Mouse (Mus musculus): ENCODE data around the gene 1190005I06Rik. TPM values are rescaled to one million over a fixed set of nuclear protein-coding genes. Genes with fewer than 3 reads are reported as not detected.

1190005I06Rik gene
- total RNA-seq, 2 experiments from 2014 or later = 13.1 to 13.4 TPM

DNA sequence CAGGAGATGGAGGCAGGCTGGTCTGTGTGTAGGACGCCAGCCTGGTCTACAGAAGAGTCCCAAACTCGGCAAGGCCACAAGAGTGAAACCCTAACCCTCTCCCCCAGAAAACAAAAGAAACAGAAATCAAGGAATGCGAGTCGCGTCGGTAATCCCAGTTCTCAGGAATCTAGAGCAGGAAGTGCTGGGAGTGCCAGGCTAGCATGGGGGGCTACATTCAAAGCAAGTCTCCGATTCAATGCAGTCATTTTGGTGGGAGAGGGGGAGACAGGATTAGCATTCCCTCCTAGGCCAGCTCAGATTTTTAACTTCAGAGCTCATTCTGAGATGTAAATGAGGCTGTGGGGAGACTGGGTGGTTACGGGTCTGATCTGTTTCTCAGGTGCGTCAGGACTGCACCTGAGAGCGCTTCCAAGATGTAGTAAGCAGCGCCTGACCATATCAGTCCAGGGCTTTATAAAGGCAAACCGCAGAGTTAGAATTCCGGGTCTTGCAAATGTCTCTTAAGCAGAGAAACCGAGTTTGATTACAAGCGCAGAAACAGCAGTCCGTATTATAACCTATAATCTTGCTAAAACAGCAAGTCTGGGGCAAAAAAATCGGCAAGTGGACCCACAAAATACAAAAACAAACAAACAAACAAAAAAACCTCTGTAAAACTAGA is 19.5 kb upstream of the 1190005I06Rik start:
- DNase-seq = no peak

DNA sequence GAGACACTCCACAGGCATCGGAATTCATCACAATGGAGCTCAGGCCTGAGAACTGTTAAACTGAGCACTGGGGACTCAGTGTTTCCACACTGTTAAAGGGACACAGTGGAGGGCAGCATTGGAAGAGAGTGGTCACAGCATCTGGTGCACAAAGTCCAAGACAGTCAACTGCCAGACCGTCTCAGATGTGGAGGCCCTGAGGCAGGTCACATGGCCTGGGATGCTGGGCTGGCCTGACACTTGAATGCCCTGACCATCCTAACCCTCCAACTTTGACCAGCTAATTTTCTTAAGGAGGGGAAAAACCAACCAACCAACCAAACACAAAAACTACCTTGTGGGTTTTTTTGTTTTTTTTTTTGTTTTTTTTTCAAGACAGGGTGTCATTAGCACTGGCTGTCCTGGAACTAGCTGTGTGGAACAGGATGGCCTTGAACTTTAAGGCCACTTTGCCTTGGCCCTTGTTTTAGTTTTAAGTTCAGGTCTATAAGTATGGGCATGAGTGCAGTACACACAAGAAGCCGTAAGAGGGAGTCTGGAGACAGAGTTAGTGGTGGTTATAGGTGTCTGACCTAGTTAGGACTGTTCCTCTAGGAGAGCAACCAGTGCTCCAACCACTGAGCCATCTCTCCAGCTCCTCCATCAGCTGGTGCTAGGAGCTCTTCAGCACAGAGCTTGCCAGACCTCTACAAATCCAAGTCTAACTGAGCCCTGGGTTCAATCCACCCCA is 18.5 kb upstream of the 1190005I06Rik start:
- no peak for DNase-seq

DNA sequence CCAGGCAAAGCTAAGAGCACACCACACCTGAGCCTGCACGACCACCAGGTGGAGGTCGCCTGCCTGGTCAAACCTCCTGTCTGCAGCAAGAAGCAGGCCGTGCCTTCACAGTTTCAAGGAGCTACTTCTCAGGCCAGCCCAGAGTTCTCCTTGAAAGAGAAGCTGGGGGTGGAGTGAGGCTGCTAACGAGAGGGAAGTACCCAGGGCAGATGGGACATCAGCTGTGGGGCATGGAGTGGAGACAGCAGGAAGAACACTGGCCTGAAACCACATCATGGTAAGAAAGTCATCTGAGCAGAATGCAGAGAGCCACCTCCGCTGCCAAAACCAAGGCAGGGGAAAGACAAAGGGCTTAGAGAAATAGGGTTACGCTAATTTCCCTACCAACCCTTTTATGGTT is 17.1 kb upstream of the 1190005I06Rik start:
- no peak for DNase-seq

DNA sequence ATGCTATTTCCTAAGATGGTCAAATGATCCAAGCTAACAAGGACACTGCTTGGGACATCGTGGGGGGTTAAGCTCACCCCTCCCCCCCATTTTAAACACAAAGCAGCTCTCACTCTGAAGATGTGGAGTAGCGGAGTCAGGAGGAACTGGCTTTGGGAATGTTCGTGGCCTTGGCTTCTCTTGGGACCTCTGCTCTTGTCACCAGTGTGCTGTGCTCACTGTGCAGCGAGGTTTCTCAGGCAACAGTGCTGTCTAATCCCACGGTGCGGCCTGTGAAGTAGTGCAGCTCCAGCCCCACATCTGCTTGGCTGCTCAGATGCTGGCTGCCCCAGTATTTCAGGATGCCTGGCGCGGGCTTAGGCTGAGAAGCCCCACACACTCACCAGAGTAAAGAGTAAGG is 10.0 kb upstream of the 1190005I06Rik start:
- DNase-seq = no peak

DNA sequence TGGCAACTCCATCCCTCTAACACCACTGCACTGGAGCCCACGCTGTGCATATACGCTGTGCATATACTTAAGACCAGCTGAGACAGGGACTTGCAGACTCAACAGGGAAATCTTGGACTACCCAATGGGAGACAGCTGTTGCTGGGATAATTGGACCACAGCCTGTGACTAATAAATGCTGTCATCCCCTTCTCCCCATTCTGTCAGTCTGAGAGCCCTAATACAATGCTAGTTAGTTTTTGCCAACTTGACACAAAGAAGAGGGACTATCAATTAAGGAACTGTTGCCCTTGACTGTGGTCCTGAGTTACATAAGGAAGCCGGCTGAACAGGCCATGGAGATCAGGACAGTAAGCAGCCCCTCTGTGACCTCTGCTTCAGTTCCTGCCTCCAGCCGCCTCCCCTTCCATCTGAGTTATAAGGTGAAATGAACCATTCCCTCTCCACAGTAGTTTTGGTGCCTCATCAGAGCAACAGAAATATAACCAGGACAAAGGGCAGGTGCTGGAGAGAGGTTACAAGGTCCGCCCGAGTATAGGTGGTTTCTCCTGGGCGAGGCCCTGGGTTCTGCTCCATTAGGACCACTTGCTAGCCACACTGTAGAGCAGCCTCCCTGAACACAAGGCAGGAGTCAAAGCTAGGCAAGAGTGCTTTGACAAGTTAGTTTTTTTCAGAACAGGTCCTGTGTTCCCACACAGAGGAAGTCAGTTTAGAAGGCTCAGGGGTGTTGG is 9.1 kb upstream of the 1190005I06Rik start:
- DNase-seq = no peak

DNA sequence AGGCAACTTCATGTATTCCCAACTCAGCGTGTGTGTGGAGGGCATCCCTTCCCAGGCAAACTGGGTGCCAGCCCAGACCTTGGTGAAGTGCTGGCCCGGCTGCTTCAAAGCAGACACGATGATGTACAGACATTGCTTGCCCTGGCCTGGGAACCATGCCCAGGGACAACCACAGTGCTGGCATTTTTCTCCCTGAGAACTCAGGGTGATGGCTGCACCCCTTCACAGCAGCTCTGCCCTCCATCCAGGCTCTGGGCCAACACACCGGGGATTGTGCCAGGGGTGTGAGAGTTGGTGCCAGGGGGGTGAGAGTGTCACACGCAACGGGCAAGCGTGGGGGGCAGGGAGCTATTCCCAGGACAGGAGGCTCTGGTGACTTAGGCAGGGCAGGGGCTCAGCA is 2.8 kb downstream of the 1190005I06Rik start:
- DNase-seq = peak; percentile 79 to 85

DNA sequence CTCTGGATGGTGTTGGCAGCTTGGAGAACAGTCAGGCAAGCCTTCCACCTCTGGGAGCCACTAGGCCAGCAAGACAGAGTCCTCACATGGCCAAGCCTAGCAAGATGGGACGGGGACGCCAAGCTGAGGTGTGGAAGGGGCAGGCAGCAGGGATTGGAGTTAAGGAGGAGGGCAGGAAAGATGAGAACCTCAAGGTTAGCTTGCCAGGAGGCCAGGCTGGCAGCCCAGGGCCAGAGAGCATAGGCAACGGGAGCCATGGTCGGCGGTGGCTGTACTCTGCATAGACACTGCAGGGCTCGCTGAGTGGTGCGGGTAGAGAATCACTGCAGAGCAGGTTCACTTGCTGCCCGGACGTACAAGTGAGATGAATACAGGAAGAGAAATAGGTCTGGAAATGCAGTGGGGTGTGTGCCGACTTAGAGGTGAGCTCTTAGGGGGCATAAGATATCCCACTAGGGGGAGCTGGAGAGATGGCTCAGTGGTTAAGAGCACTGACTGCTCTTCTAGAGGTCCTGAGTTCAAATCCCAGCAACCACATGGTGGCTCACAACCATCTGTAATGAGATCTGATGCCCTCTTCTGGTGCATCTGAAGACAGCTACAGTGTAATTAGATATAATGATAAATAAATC is 5.3 kb downstream of the 1190005I06Rik start:
- no peak for DNase-seq

DNA sequence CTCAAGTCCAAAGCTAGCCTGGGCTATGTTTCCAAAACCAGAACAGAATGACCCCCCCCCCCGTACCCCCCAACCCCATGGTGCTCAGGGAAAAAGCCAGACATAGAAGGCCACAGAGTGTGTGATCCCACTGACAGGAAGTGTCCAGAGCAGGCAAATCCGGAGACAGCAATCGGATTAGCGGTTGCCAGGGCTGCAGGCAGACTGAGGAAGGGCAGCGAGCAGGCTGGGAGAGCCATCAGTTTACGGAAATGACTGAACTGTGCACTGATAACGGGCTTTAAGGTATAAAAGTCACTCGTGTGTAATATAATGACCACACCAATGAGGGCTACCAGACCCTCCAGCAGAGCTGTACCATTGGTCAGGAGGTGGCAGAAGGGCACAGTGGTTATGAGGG is 6.2 kb downstream of the 1190005I06Rik start:
- no peak for DNase-seq

DNA sequence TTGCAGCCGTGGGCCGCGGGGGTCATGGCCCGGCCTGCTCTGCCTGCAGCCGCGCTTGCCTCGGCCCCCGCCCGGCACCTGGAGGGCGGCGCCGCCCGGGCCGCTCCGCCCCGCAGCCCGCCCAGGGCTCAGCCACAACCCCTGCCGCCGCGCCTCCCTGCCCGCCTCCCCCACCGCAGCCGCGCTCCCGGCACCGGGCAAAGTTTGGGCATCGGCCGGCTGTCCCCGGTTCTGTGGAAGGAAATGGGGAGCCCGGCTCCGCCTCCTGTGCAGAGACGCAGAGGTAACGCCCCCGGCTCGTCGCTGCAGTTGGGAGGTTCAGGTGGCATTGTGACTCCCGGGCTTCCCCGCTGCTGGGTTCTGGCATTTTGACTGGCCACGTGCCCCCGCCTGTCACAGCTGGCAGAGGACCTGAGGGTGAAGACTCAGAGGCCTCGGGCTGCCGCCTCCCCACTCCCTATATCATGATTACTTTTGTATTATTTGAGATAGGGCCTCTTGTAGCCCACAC is 13.0 kb downstream of the 1190005I06Rik start:
- DNase-seq = peak; percentile 48

DNA sequence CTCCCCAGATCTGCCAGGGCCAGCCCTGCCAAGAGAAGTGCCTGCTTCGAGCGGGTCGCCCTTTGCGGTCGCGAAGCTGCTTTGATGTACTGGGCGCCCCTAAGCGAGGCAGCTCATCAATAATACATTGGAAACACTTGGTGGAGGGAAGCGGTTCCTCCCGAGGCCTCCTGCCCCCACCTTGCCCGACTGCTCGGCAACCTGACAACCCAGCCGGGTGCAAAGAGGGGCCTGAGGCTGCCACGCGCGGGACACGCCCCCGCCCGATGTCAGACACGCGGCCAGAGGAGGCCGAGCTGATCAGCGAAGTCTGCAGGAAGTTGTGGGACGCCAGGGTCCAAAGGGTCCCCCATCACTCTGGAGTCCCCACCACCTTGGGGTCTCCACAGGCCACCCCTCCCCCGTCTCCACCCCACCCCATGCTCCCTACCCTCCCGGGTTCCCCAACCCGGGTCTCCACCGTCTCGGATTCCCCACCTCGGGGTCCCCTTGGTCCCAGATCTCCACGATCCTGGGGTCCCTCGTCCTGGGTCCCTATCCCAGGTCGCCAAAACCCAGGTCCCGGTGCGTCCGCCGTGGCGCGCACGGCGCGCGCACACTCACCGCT is 13.7 kb downstream of the 1190005I06Rik start:
- no peak for DNase-seq

DNA sequence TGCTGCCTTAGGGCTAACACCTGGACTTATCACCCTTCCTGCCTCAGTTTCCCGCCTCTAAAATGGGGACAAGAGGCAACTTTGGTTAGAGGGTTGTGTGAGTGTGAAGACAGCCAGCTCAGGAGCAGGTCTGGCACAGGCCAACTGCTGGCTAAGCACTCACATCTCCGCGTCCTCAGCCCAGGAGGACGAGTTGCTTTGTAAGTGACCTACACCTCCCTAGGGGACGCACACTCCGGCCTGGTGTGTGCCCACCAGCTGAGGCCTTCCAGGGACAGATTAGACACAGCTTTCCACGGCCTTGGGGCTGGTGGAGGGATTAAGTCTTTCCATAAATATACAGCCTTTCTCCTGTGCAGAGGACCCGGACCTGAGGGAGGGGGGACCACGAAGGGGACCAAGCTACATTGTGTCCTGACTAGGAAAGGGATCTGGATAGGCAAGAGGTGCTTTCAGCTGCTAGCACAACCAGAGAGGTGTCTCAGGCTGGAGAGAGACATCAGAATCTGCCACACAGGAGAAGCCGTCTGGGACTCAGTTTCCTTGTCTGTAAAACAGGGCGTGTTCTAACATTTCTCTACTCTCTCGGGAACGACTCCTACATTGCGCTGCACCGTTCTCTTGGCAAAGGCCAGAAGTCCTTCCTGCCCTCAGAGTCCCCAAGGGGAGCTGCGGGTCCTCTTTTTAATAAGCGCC is 14.3 kb downstream of the 1190005I06Rik start:
- no peak for DNase-seq

DNA sequence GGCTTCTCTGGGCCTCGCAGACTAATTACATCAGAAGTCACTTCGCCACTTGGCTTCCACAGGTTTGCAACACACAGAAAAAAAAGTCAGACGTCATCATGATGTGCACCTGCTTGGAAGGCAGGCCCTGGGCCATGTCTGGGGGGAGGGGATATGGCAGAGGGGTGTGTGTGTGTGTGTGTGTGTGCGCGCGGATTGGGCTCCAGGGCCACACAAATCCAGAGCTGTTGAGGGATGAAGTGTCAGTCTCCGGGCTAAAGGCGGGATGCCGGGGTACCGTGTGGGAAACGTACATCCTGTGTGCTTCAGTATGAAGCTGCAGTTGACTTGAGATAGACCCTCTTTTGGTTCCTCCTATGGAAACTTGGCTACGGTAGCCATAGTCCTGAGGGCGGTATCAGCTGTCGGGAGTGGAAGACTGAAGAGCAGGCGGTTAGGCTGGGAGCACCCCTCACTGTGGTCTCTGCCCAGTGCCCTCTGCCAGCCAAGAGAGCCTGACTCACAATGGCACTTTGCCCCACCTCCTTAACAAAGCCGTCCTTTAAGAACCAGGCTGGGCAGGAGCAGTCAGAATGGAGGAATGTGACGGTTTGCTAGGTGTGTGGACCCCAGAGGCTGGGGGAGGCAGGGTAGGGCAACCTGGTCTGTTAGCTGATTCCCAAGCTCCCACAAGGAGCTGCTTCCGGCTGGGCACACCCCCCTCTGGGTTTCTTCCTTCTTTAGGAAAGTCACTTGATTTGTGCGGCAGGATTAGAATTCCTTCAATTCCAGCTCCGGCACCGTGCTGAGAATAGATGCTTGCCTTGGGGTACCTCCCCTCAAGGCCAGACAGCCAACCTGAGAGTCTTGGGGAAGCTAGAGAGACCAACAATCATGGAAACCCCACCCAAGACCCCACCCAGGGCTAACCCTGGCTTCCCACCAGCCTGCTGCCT is 15.7 kb downstream of the 1190005I06Rik start:
- no peak for DNase-seq

DNA sequence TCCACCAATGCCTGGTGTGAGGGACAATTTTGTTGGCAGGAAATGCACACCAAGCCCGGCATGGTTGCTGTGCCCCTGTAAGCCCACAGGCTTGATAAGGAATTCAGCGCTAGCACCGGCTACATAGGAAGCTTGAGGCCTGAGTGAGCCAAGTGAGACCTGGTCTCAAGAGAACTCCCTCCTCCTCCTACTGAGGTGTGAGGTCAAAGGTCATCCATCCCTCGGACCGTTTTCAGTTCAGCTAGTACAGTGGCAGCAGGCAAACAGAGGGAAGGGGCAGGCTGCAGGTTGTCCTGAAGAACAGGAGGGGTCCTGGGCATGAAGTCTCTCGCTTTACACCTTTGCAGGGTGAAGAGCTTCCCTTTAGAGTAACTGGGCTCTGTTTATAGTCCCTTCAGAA is 16.6 kb downstream of the 1190005I06Rik start:
- DNase-seq = no peak

DNA sequence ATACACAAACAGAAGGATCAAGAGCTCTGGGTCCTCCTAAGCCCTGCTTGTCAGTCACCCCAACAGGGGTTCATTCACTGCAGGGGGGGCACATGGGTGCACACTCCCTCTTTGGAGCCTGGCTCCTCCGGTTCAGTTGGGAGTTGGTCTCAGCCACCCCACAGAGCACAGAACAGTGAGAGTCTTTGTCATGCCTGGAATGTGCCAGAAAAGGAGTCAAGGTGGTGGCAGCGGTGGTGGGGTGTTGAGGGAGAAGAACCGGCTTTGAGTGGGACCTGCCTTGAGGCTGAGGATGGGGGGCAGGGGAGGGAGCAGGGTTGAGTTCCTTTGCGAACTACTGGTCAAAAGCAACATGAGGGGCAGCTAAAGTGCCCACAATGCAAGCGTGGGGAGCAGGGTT is 17.4 kb downstream of the 1190005I06Rik start:
- no peak for DNase-seq

DNA sequence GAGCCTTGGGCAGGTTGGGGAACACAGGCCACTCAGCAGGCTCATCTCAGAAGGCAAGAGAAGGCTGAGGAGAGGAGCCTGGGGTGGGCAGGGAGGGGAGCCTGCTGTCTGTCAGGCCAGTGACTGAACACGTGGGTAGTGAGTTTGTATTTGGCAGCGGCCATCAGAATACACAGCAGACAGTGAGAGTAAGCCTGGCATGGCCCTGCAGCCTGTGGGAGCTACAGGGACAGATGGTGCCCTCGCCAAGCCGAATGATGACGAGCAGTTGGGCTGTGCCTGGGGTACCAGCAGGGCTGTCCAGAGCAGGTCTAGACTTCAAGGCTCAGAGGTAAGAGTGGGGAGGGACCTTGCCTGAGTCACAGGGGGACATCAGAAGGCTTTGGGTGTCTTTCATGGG is 20.1 kb downstream of the 1190005I06Rik start:
- DNase-seq = peak in 1 of 2 experiments; percentile 61

DNA sequence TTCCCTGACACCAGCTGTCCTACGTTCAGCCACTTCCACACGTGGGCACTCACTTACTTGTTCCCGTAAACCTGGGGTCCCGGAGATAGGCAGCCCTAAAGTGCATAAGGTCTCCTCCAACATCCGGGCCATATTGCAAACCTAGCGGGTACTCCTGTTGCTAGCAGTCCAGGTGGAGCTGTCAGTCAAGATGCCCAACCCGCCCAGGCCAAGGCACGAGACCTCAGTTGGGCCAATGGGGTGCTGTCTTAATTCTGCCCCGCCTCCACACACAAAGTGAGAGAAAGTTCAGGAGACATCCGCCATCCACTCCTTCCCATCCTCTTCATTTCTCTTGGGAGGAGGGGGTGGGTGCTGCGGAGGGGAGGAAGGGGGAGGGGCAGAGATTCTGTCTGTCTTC is 21.0 kb downstream of the 1190005I06Rik start:
- DNase-seq = no peak

DNA sequence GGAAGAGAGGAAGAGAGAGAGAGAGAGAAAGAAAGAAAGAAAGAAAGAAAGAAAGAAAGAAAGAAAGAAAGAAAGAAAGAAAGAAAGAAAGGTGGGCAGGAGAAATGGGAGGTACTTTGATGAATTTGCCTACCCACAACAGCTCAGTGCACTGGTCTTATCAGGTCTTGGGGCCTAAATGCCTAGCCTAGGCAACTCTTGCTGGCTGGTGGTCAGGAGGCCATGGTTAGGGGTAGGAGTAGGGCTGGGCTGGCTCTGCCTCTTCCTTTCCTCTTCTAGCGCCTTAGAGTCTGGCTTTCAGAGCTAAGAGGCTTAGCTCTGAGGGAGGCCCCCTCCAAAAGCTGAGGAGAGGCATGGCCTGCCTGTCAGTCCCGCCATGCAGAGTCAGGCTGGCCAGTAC is 23.8 kb downstream of the 1190005I06Rik start:
- no peak for DNase-seq

DNA sequence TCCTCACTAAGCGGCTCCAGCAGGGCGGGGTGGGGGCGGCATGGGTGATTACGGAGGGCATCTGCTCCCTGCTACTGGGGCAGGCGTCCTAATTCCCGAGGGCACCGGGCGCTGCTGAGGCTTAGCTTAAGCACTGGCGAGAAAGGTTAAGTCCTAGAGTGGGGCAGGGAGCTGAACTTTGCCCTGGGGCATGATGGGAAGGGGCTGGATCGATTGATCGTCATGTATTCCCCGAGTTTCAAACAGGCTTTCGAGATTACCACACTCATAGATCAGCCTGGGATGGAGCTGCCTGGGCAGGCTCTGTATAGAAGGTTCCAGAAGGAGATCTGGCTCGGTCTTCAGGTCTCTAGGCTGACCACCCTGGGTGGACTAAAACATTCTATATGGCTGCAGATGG is 25.3 kb downstream of the 1190005I06Rik start:
- no peak for DNase-seq

DNA sequence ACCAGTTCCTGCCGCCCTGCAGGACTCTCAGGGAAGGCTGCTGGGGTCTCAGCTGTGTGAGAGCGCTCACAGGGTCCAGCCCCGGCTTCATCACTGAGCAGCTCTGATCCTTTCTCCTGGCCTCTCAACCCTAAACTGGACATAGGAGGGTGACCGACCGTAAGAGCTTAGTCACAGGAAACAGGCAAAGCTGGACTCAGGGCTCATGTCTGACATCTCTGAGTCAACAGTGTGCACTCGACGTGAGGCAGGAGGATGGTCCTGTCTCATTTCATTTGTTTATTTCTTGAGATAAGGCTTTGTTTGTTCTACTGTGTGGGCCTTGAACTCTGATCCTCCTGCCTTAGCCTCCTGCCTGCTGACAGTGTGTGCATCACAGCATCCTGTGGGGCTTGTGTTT is 27.0 kb downstream of the 1190005I06Rik start:
- DNase-seq = no peak
